Mouse (Mus musculus) midbrain, embryonic 16.5 days (tissue): ENCODE measurements at regions not wholly inside any gene's neighbourhood (a gene's known extent, or its start where the extent isn't known, plus 50 kb on each side); places are given as distances from the start of the nearest gene placed in this dataset.

Source experiments
- ATAC-seq: fragments of 200-750 bp; cut with Nextera tagmentation; 2 replicates; pipeline ENCODE4 v1.8.0; 2017; ENCODE audit warnings: moderate TSS enrichment
- H3K27ac ChIP-seq: fragments of 300-500 bp; sonication (generic); 2 replicates; pipeline ENCODE4 v1.5.1; 2014; ENCODE audit warnings: mild to moderate bottlenecking, low read length, mixed read lengths
- H3K27me3 ChIP-seq: fragments of 300-500 bp; sonication (generic); 2 replicates; pipeline ENCODE4 v1.6.1; 2014; ENCODE audit warnings: low read depth, low read length, mixed read lengths; ENCODE audit not compliant: control insufficient read depth, insufficient read depth
- H3K36me3 ChIP-seq: fragments of 300-500 bp; sonication (generic); 2 replicates; pipeline ENCODE4 v1.6.1; 2014; ENCODE audit warnings: mild to moderate bottlenecking, low read length, moderate library complexity, mixed read lengths; ENCODE audit not compliant: control insufficient read depth, insufficient read depth
- H3K4me1 ChIP-seq: fragments of 300-500 bp; sonication (generic); 2 replicates; pipeline ENCODE4 v1.6.1; 2014; ENCODE audit warnings: mild to moderate bottlenecking, low read length, mixed read lengths; ENCODE audit not compliant: control insufficient read depth, insufficient read depth
- H3K4me2 ChIP-seq: fragments of 300-500 bp; sonication (generic); 2 replicates; pipeline ENCODE4 v1.6.1; 2014; ENCODE audit warnings: mild to moderate bottlenecking, low read length, mixed read lengths
- H3K4me3 ChIP-seq: fragments of 300-500 bp; sonication (generic); 2 replicates; pipeline ENCODE4 v1.5.1; 2014; ENCODE audit warnings: low read depth, mild to moderate bottlenecking, low read length, moderate library complexity, mixed read lengths
- H3K9ac ChIP-seq: fragments of 300-500 bp; sonication (generic); 2 replicates; pipeline ENCODE4 v1.6.1; 2014; ENCODE audit warnings: low read depth, low read length, mixed read lengths
- H3K9me3 ChIP-seq: fragments of 300-500 bp; sonication (generic); replicated peaks from 2 replicates; pipeline ENCODE4 v1.6.1; 2014; ENCODE audit warnings: mild to moderate bottlenecking, low read length, mixed read lengths; ENCODE audit not compliant: control insufficient read depth, poor library complexity, severe bottlenecking
- WGBS: fragments of 180-500 bp; shearing (Covaris S2); extraction: QIAGEN DNeasy Blood & Tissue Kit; methylation state at CpG from one replicate; pipeline ENCODE4 v1.1.7; 2014; 5-methylcytosine and 5-hydroxymethylcytosine counted together

- no peak overlapping the region for H3K27ac ChIP-seq
- H3K4me3 ChIP-seq, result no peak overlapping the region
- no peaks in the 10 kb centered on the region for H3K27me3 ChIP-seq
- H3K9me3 ChIP-seq, result no peaks in the 10 kb centered on the region
- no peak overlapping the region for H3K4me2 ChIP-seq
- 32% methylated on average over 7 of the region's 7 CpGs for WGBS
- ATAC-seq, result no peak
- no peak overlapping the region for H3K9ac ChIP-seq
- H3K36me3 ChIP-seq, result no peaks in the 10 kb centered on the region
- no peaks in the 10 kb centered on the region for H3K4me1 ChIP-seq
Observed at GRCm38 (mm10) chr2:48123662-48124061, 690.2 kb upstream of the Acvr2a start.

- H3K9me3 ChIP-seq, result no peaks in the 10 kb centered on the region
- ATAC-seq, result no peak
- H3K36me3 ChIP-seq, result no peaks in the 10 kb centered on the region
- H3K4me3 ChIP-seq, result no peak overlapping the region
- 92% methylated on average over 2 of the region's 2 CpGs for WGBS
- no peaks in the 10 kb centered on the region for H3K27me3 ChIP-seq
- H3K27ac ChIP-seq, result no peak overlapping the region
- H3K9ac ChIP-seq, result no peak overlapping the region
- H3K4me1 ChIP-seq, result no peaks in the 10 kb centered on the region
- H3K4me2 ChIP-seq, result no peak overlapping the region
Observed at GRCm38 (mm10) chr2:48138051-48138611, 675.8 kb upstream of the Acvr2a start.

- H3K9me3 ChIP-seq, result no peaks in the 10 kb centered on the region
- no peaks in the 10 kb centered on the region for H3K36me3 ChIP-seq
- no peaks in the 10 kb centered on the region for H3K4me1 ChIP-seq
- WGBS, result 96% methylated on average over 2 of the region's 2 CpGs
- no peak overlapping the region for H3K4me2 ChIP-seq
- ATAC-seq, result no peak
- H3K9ac ChIP-seq, result no peak overlapping the region
- H3K27me3 ChIP-seq, result no peaks in the 10 kb centered on the region
- H3K27ac ChIP-seq, result no peak overlapping the region
- no peak overlapping the region for H3K4me3 ChIP-seq
Observed at GRCm38 (mm10) chr2:48141281-48141680, 672.6 kb upstream of the Acvr2a start.

GRCm38 (mm10) chr2:48154706-48155105 lies 659.2 kb upstream of the Acvr2a start:
- H3K27me3 ChIP-seq, result no peaks in the 10 kb centered on the region
- no peak overlapping the region for H3K27ac ChIP-seq
- H3K4me2 ChIP-seq, result no peak overlapping the region
- no peaks in the 10 kb centered on the region for H3K36me3 ChIP-seq
- WGBS, result 85% methylated on average over 3 of the region's 3 CpGs
- H3K9me3 ChIP-seq, result no peaks in the 10 kb centered on the region
- H3K9ac ChIP-seq, result no peak overlapping the region
- H3K4me1 ChIP-seq, result no peaks in the 10 kb centered on the region
- no peak for ATAC-seq
- no peak overlapping the region for H3K4me3 ChIP-seq

- no peaks in the 10 kb centered on the region for H3K4me1 ChIP-seq
- H3K36me3 ChIP-seq, result no peaks in the 10 kb centered on the region
- H3K4me2 ChIP-seq, result no peak overlapping the region
- 83% methylated on average over 1 of the region's 1 CpGs for WGBS
- H3K9me3 ChIP-seq, result no peaks in the 10 kb centered on the region
- H3K9ac ChIP-seq, result no peak overlapping the region
- H3K4me3 ChIP-seq, result no peak overlapping the region
- no peak for ATAC-seq
- H3K27ac ChIP-seq, result no peak overlapping the region
- H3K27me3 ChIP-seq, result no peaks in the 10 kb centered on the region
Observed at GRCm38 (mm10) chr2:48172626-48173025, 641.3 kb upstream of the Acvr2a start.

- ATAC-seq, result no peak
- no peaks in the 10 kb centered on the region for H3K27me3 ChIP-seq
Observed at GRCm38 (mm10) chr2:48186161-48186560, 627.7 kb upstream of the Acvr2a start.

GRCm38 (mm10) chr2:48186609-48187008 lies 627.3 kb upstream of the Acvr2a start:
- H3K9me3 ChIP-seq, result no peaks in the 10 kb centered on the region
- 61% methylated on average over 2 of the region's 2 CpGs for WGBS
- H3K27me3 ChIP-seq, result no peaks in the 10 kb centered on the region
- no peak overlapping the region for H3K4me3 ChIP-seq
- H3K4me2 ChIP-seq, result no peak overlapping the region
- peak; percentile 82 for ATAC-seq
- H3K27ac ChIP-seq, result no peak overlapping the region
- no peaks in the 10 kb centered on the region for H3K36me3 ChIP-seq
- no peak overlapping the region for H3K9ac ChIP-seq
- no peaks in the 10 kb centered on the region for H3K4me1 ChIP-seq

More at GRCm38 (mm10) chr2:48186161-48186560, 627.7 kb upstream of the Acvr2a start:
- Histone ChIP-seq H3K4me3 (no peak overlapping the region), H3K27ac (no peak overlapping the region), H3K9ac (no peak overlapping the region), H3K36me3 (no peaks in the 10 kb centered on the region), H3K4me1 (no peaks in the 10 kb centered on the region), H3K4me2 (no peak overlapping the region), H3K9me3 (no peaks in the 10 kb centered on the region)
- WGBS, result 86% methylated on average over 1 of the region's 1 CpGs

GRCm38 (mm10) chr2:48211804-48212203 lies 602.1 kb upstream of the Acvr2a start:
- Histone ChIP-seq H3K36me3 (no peaks in the 10 kb centered on the region), H3K9ac (no peak overlapping the region), H3K9me3 (no peaks in the 10 kb centered on the region), H3K27me3 (no peaks in the 10 kb centered on the region), H3K4me3 (no peak overlapping the region), H3K4me2 (no peak overlapping the region), H3K4me1 (no peaks in the 10 kb centered on the region), H3K27ac (no peak overlapping the region)
- WGBS, result 79% methylated on average over 1 of the region's 1 CpGs
- ATAC-seq, result no peak

GRCm38 (mm10) chr2:48220771-48221170 lies 593.1 kb upstream of the Acvr2a start:
- H3K27me3 ChIP-seq, result no peaks in the 10 kb centered on the region
- ATAC-seq, result no peak
- H3K4me2 ChIP-seq, result no peak overlapping the region
- H3K4me3 ChIP-seq, result no peak overlapping the region
- H3K36me3 ChIP-seq, result no peaks in the 10 kb centered on the region
- no peaks in the 10 kb centered on the region for H3K9me3 ChIP-seq
- no peak overlapping the region for H3K27ac ChIP-seq
- 91% methylated on average over 3 of the region's 3 CpGs for WGBS
- H3K4me1 ChIP-seq, result no peaks in the 10 kb centered on the region
- no peak overlapping the region for H3K9ac ChIP-seq
